In genomic region chr7:16781816-16782554, GRCm38 (mm10) we compare ENCODE assay signal across 8 mouse cellular contexts. TPM values are rescaled to one million over a fixed set of nuclear protein-coding genes. Genes with fewer than 3 reads are reported as not detected.
DNase-seq lines count a peak whose midpoint lies in the region; ATAC-seq and TF ChIP-seq lines count a peak whose summit lies in the region.

No protein-coding gene starts in this region.

- peaks cover 7 to 22% of the 10 kb centered on the region in 2 experiments for H3K4me1 ChIP-seq in CH12.LX (ENCODE audit: control insufficient read depth in 1 of 2, insufficient read depth in 2 of 2)
- H3K4me1 ChIP-seq in embryonic facial prominence, embryonic 12.5 days, result peaks cover 23% of the 10 kb centered on the region
- peaks cover 40% of the 10 kb centered on the region for H3K4me1 ChIP-seq in hindbrain, embryonic 13.5 days (replicated peaks)
- H3K4me1 ChIP-seq in liver, embryonic 11.5 days (replicated peaks; ENCODE audit: control insufficient read depth, insufficient read depth, low read length), result peaks cover 21% of the 10 kb centered on the region

- in situ Hi-C loops in CH12.LX (cut with MboI; ENCODE audit: low pct_ligation_motif_present, low pct_unique_long_range_greater_than_20kb, low sequenced_read_pairs), result loop anchor here (5.0 to 25.0 kb wide), 2 partner anchors 35 to 845 kb away; partner anchors contain the start of gene Nop53

- no peak for TF ChIP-seq CTCF in CH12.LX (conservative IDR thresholded peaks at IDR 0.05 in 1 of 2, IDR thresholded peaks at IDR 0.05 in 1 of 2; ENCODE audit: low read depth in 2 of 2, low read length in 2 of 2)

- H3K9ac ChIP-seq in CH12.LX (ENCODE audit: insufficient read depth, low read depth), result peak overlapping the region; percentile 74
- peak overlapping the region; percentile 75 for H3K9ac ChIP-seq in embryonic facial prominence, embryonic 12.5 days
- H3K9ac ChIP-seq in hindbrain, embryonic 13.5 days, result peak overlapping the region; percentile 75
- peak overlapping the region; percentile 84 for H3K9ac ChIP-seq in liver, embryonic 11.5 days (ENCODE audit: low read depth, low read length)

- H3K4me3 ChIP-seq in CH12.LX (replicated peaks in 1 of 3; ENCODE audit: low read depth in 2 of 3, low read length in 2 of 3, poor library complexity in 1 of 3), result peak overlapping the region; percentile 76 to 99 (median 79)
- peak overlapping the region; percentile 68 for H3K4me3 ChIP-seq in embryonic facial prominence, embryonic 12.5 days
- H3K4me3 ChIP-seq in hindbrain, embryonic 13.5 days, result peak overlapping the region; percentile 55
- H3K4me3 ChIP-seq in liver, embryonic 11.5 days (ENCODE audit: low read depth, low read length), result peak overlapping the region; percentile 72

- under 1% methylated on average over 60 of the region's 60 CpGs for WGBS in embryonic facial prominence, embryonic 12.5 days
- under 1% methylated on average over 60 of the region's 60 CpGs for WGBS in hindbrain, embryonic 13.5 days
- under 1% methylated on average over 60 of the region's 60 CpGs for WGBS in liver, embryonic 11.5 days

- TF ChIP-seq POLR2A in CH12.LX (IDR thresholded peaks at IDR 0.05; ENCODE audit: low read depth, low read length), result no peak

- ATAC-seq in embryonic facial prominence, embryonic 12.5 days (ENCODE audit: insufficient number of reproducible peaks, insufficient read depth, low FRiP score, low TSS enrichment), result no peak
- ATAC-seq in hindbrain, embryonic 13.5 days (ENCODE audit: low FRiP score), result peak; percentile 29
- 0 out of 2 replicates have a peak, but pooled peaks have one; percentile 5 for ATAC-seq in liver, embryonic 11.5 days (replicated peaks; ENCODE audit: low FRiP score)

- H3K36me3 ChIP-seq in CH12.LX (replicated peaks in 1 of 2; ENCODE audit: control insufficient read depth in 1 of 2, insufficient read depth in 1 of 2, low read length in 1 of 2), result peaks cover 13 to 21% of the 10 kb centered on the region in 2 experiments
- H3K36me3 ChIP-seq in embryonic facial prominence, embryonic 12.5 days, result 0 out of 2 replicates have a peak, but pooled peaks cover 4% of the 10 kb centered on the region
- no peaks in the 10 kb centered on the region for H3K36me3 ChIP-seq in hindbrain, embryonic 13.5 days
- peaks cover 12% of the 10 kb centered on the region; the same call in 1 of the 2 replicates for H3K36me3 ChIP-seq in liver, embryonic 11.5 days (ENCODE audit: control insufficient read depth, insufficient read depth, low read length)

- DNase-seq in adrenal gland, adult 2 months, result peak; percentile 50
- DNase-seq in adrenal gland, adult 8-10 months, result no peak
- DNase-seq in CH12.LX (ENCODE audit: extremely low read depth), result peak; percentile 44
- peak; percentile 59 for DNase-seq in liver, embryonic 11.5 days (ENCODE audit: low spot score)
- peak; percentile 54 for DNase-seq in naive thymus-derived CD4-positive, alpha-beta T cell, adult 2 months (ENCODE audit: low read depth)
- DNase-seq in thymus, postnatal 4 days, result peak; percentile 70

- peak overlapping the region; percentile 5 for H3K27ac ChIP-seq in CH12.LX (ENCODE audit: insufficient read depth, low read depth)
- 0 out of 2 replicates have a peak overlapping the region, but pooled peaks have one; percentile 64 for H3K27ac ChIP-seq in embryonic facial prominence, embryonic 12.5 days
- H3K27ac ChIP-seq in hindbrain, embryonic 13.5 days, result no peak overlapping the region
- H3K27ac ChIP-seq in liver, embryonic 11.5 days (ENCODE audit: low read depth, low read length), result peak overlapping the region; percentile 81

- H3K79me2 ChIP-seq in CH12.LX (replicated peaks; ENCODE audit: control insufficient read depth, extremely low read depth, insufficient read depth, poor library complexity, severe bottlenecking), result peaks cover 54% of the 10 kb centered on the region

- dilution Hi-C loops in CH12.LX (cut with MboI; ENCODE audit: extremely low pct_ligation_motif_present, extremely low pct_unique_long_range_greater_than_20kb, low sequenced_read_pairs), result no loop called here

- H3K4me2 ChIP-seq in CH12.LX (ENCODE audit: insufficient read depth, low read depth, poor library complexity, severe bottlenecking), result peak overlapping the region; percentile 68
- H3K4me2 ChIP-seq in embryonic facial prominence, embryonic 12.5 days (replicated peaks), result peak overlapping the region; percentile 99
- peak overlapping the region; percentile 99 for H3K4me2 ChIP-seq in hindbrain, embryonic 13.5 days
- peak overlapping the region; percentile 79 for H3K4me2 ChIP-seq in liver, embryonic 11.5 days

- no peaks in the 10 kb centered on the region for H3K27me3 ChIP-seq in CH12.LX (replicated peaks)
- no peaks in the 10 kb centered on the region for H3K27me3 ChIP-seq in embryonic facial prominence, embryonic 12.5 days
- peaks cover 24% of the 10 kb centered on the region for H3K27me3 ChIP-seq in hindbrain, embryonic 13.5 days
- no peaks in the 10 kb centered on the region for H3K27me3 ChIP-seq in liver, embryonic 11.5 days (replicated peaks; ENCODE audit: control insufficient read depth, insufficient read depth, low read length)

- no peak for TF ChIP-seq RAD21 in CH12.LX (IDR thresholded peaks at IDR 0.05; ENCODE audit: low read depth, low read length)

- peaks cover 2% of the 10 kb centered on the region for H3K9me3 ChIP-seq in CH12.LX (replicated peaks; ENCODE audit: low read length)
- H3K9me3 ChIP-seq in embryonic facial prominence, embryonic 12.5 days, result no peaks in the 10 kb centered on the region
- no peaks in the 10 kb centered on the region for H3K9me3 ChIP-seq in hindbrain, embryonic 13.5 days
- H3K9me3 ChIP-seq in liver, embryonic 11.5 days (ENCODE audit: control insufficient read depth, low read length), result no peaks in the 10 kb centered on the region

- no peak for TF ChIP-seq EP300 in CH12.LX (IDR thresholded peaks at IDR 0.05; ENCODE audit: low read length)

TF ChIP-seq in CH12.LX, 34 proteins besides CTCF, POLR2A, EP300 and RAD21:
- 0 out of 2 replicates have a peak, but pooled peaks have one; percentile 19 for TF ChIP-seq MEF2A (IDR thresholded peaks at IDR 0.05; ENCODE audit: borderline replicate concordance, low read depth, low read length)
- TF ChIP-seq JUN (IDR thresholded peaks at IDR 0.05; ENCODE audit: insufficient read depth, low read depth, low read length), result no peak
- no peak for TF ChIP-seq MAZ (IDR thresholded peaks at IDR 0.05; ENCODE audit: low read depth, low read length)
- TF ChIP-seq IRF4 (IDR thresholded peaks at IDR 0.05; ENCODE audit: low read depth, low read length), result no peak
- TF ChIP-seq BHLHE40 (IDR thresholded peaks at IDR 0.05; ENCODE audit: low read depth, low read length), result 0 out of 2 replicates have a peak, but pooled peaks have one; percentile 51
- TF ChIP-seq CHD1 (IDR thresholded peaks at IDR 0.05; ENCODE audit: low read depth, low read length), result no peak

RNA-seq across cellular contexts. Expression of gene Slc1a5, which starts 0.8 kb away (rescaled TPM):
- 100 to 1,000 TPM; 144 to 291 TPM for total RNA-seq in adrenal gland, adult 2 months (2021)
- polyA plus RNA-seq in adrenal gland, adult 2 months (2012; rRNA removed), result 220 and 344 TPM in 2 replicates
- 100 to 1,000 TPM in 1 of 4 experiments, 10 to 100 TPM in 3; 77.8 to 202 (median 91.2) TPM for total RNA-seq in adrenal gland, adult 8-10 months (2022)
- total RNA-seq in CH12.LX (2012; rRNA removed), result 147 and 174 TPM in 2 replicates
- 115 TPM in 2 replicates for total RNA-seq in CH12.LX (2014; rRNA removed)
- 191 and 245 TPM in 2 replicates for polyA plus RNA-seq in CH12.LX (2012; ENCODE audit: insufficient read length, low read depth)
- 33.3 and 34.0 TPM in 2 replicates for polyA plus RNA-seq in embryonic facial prominence, embryonic 12.5 days (2016; fragmentation: Nextera tagmentation; extraction: Ambion mirVana)
- 8.6 and 8.7 TPM in 2 replicates for polyA plus RNA-seq in hindbrain, embryonic 13.5 days (2015; fragmentation: Nextera tagmentation; extraction: Ambion mirVana)
- 58.4 and 67.9 TPM in 2 replicates for polyA plus RNA-seq in liver, embryonic 11.5 days (2014; fragmentation: Nextera tagmentation; extraction: Ambion mirVana)

RNA-seq across cellular contexts. Expression of gene Strn4, which starts 33.7 kb away (rescaled TPM):
- 10 to 100 TPM; 58.9 to 64.1 TPM for total RNA-seq in adrenal gland, adult 2 months (2021)
- polyA plus RNA-seq in adrenal gland, adult 2 months (2012; rRNA removed), result 121 and 138 TPM in 2 replicates
- 100 to 1,000 TPM in 1 of 4 experiments, 10 to 100 TPM in 3; 62.2 to 100 (median 74.6) TPM for total RNA-seq in adrenal gland, adult 8-10 months (2022)
- total RNA-seq in CH12.LX (2012; rRNA removed) (57.4 and 63.5 TPM in 2 replicates), CH12.LX (2014; rRNA removed) (41.7 and 46.0 TPM in 2 replicates)
- polyA plus RNA-seq in CH12.LX (2012; ENCODE audit: insufficient read length, low read depth), result 69.7 and 74.5 TPM in 2 replicates
- 149 and 152 TPM in 2 replicates for polyA plus RNA-seq in embryonic facial prominence, embryonic 12.5 days (2016; fragmentation: Nextera tagmentation; extraction: Ambion mirVana)
- 159 and 172 TPM in 2 replicates for polyA plus RNA-seq in hindbrain, embryonic 13.5 days (2015; fragmentation: Nextera tagmentation; extraction: Ambion mirVana)
- polyA plus RNA-seq in liver, embryonic 11.5 days (2014; fragmentation: Nextera tagmentation; extraction: Ambion mirVana), result 74.8 and 80.9 TPM in 2 replicates

RNA-seq across cellular contexts. Expression of gene Fkrp, which starts 34.5 kb away (rescaled TPM):
- 10 to 100 TPM; 23.9 to 29.5 TPM for total RNA-seq in adrenal gland, adult 2 months (2021)
- polyA plus RNA-seq in adrenal gland, adult 2 months (2012; rRNA removed), result 46.3 and 49.6 TPM in 2 replicates
- 10 to 100 TPM; 22.0 to 26.2 (median 24.9) TPM for total RNA-seq in adrenal gland, adult 8-10 months (2022)
- total RNA-seq in CH12.LX (2012; rRNA removed), result 19.6 and 20.3 TPM in 2 replicates
- total RNA-seq in CH12.LX (2014; rRNA removed), result 13.0 and 16.5 TPM in 2 replicates
- 19.6 and 23.4 TPM in 2 replicates for polyA plus RNA-seq in CH12.LX (2012; ENCODE audit: insufficient read length, low read depth)
- polyA plus RNA-seq in embryonic facial prominence, embryonic 12.5 days (2016; fragmentation: Nextera tagmentation; extraction: Ambion mirVana), result 31.4 and 33.6 TPM in 2 replicates
- polyA plus RNA-seq in hindbrain, embryonic 13.5 days (2015; fragmentation: Nextera tagmentation; extraction: Ambion mirVana), result 43.6 and 45.3 TPM in 2 replicates
- polyA plus RNA-seq in liver, embryonic 11.5 days (2014; fragmentation: Nextera tagmentation; extraction: Ambion mirVana), result 20.3 and 22.9 TPM in 2 replicates

RNA-seq across cellular contexts. Expression of gene Ap2s1, which starts 43.8 kb away (rescaled TPM):
- 100 to 1,000 TPM; 138 to 139 TPM for total RNA-seq in adrenal gland, adult 2 months (2021)
- 331 and 352 TPM in 2 replicates for polyA plus RNA-seq in adrenal gland, adult 2 months (2012; rRNA removed)
- 100 to 1,000 TPM; 127 to 153 (median 133) TPM for total RNA-seq in adrenal gland, adult 8-10 months (2022)
- total RNA-seq in CH12.LX (2012; rRNA removed) (232 and 234 TPM in 2 replicates), CH12.LX (2014; rRNA removed) (202 and 213 TPM in 2 replicates)
- 167 and 180 TPM in 2 replicates for polyA plus RNA-seq in CH12.LX (2012; ENCODE audit: insufficient read length, low read depth)
- polyA plus RNA-seq in embryonic facial prominence, embryonic 12.5 days (2016; fragmentation: Nextera tagmentation; extraction: Ambion mirVana), result 261 and 274 TPM in 2 replicates
- polyA plus RNA-seq in hindbrain, embryonic 13.5 days (2015; fragmentation: Nextera tagmentation; extraction: Ambion mirVana), result 381 and 383 TPM in 2 replicates
- 289 and 300 TPM in 2 replicates for polyA plus RNA-seq in liver, embryonic 11.5 days (2014; fragmentation: Nextera tagmentation; extraction: Ambion mirVana)
